Mouse (Mus musculus): ENCODE results near the gene Adamts17. TPM values are rescaled to one million over a fixed set of nuclear protein-coding genes. Genes with fewer than 3 reads are reported as not detected.

The Adamts17 gene
- polyA plus RNA-seq, 1 experiment from 2014 or later, result 12.9 TPM

GRCm38 (mm10) chr7:67097096-67097495, 257.6 kb downstream of the Adamts17 start:
- no peak for ATAC-seq (ENCODE audit: insufficient number of reproducible peaks, insufficient read depth, low FRiP score, low TSS enrichment, low read depth)
- Histone ChIP-seq H3K9ac (replicated peaks) (no peak overlapping the region), H3K4me3 (replicated peaks) (no peak overlapping the region), H3K9me3 (no peaks in the 10 kb centered on the region), H3K4me1 (replicated peaks) (peaks cover 23% of the 10 kb centered on the region), H3K27ac (no peak overlapping the region), H3K27me3 (no peaks in the 10 kb centered on the region), H3K4me2 (no peak overlapping the region), H3K36me3 (no peaks in the 10 kb centered on the region)
- WGBS, result 89% methylated on average over 2 of the region's 2 CpGs

- WGBS, result 49% methylated on average over 3 of the region's 3 CpGs
Measured at GRCm38 (mm10) chr7:67101418-67101973, 262.0 kb downstream of the Adamts17 start.

GRCm38 (mm10) chr7:67110551-67111159, 271.1 kb downstream of the Adamts17 start:
- no peaks in the 10 kb centered on the region for H3K9me3 ChIP-seq
- no peaks in the 10 kb centered on the region for H3K27me3 ChIP-seq
- H3K36me3 ChIP-seq, result peaks cover 8% of the 10 kb centered on the region; the same call in 1 of the 2 replicates
- ATAC-seq (ENCODE audit: insufficient number of reproducible peaks, insufficient read depth, low FRiP score, low TSS enrichment, low read depth), result no peak
- H3K27ac ChIP-seq, result no peak overlapping the region; the same call in 1 of the 2 replicates
- no peak overlapping the region for H3K4me2 ChIP-seq
- H3K4me1 ChIP-seq (replicated peaks), result peaks cover 38% of the 10 kb centered on the region
- H3K4me3 ChIP-seq (replicated peaks), result no peak overlapping the region
- H3K9ac ChIP-seq (replicated peaks), result no peak overlapping the region
- WGBS, result 47% methylated on average over 12 of the region's 12 CpGs

More at GRCm38 (mm10) chr7:67101418-67101973, 262.0 kb downstream of the Adamts17 start:
- Histone ChIP-seq H3K36me3 (peaks cover 4% of the 10 kb centered on the region; the same call in 1 of the 2 replicates), H3K27ac (peak overlapping the region; percentile 69), H3K4me2 (no peak overlapping the region), H3K27me3 (no peaks in the 10 kb centered on the region), H3K9ac (replicated peaks) (no peak overlapping the region), H3K4me3 (replicated peaks) (no peak overlapping the region), H3K4me1 (replicated peaks) (peaks cover 27% of the 10 kb centered on the region), H3K9me3 (no peaks in the 10 kb centered on the region)
- ATAC-seq (ENCODE audit: insufficient number of reproducible peaks, insufficient read depth, low FRiP score, low TSS enrichment, low read depth), result 0 out of 2 replicates have a peak, but pooled peaks have one; percentile 37

DNA sequence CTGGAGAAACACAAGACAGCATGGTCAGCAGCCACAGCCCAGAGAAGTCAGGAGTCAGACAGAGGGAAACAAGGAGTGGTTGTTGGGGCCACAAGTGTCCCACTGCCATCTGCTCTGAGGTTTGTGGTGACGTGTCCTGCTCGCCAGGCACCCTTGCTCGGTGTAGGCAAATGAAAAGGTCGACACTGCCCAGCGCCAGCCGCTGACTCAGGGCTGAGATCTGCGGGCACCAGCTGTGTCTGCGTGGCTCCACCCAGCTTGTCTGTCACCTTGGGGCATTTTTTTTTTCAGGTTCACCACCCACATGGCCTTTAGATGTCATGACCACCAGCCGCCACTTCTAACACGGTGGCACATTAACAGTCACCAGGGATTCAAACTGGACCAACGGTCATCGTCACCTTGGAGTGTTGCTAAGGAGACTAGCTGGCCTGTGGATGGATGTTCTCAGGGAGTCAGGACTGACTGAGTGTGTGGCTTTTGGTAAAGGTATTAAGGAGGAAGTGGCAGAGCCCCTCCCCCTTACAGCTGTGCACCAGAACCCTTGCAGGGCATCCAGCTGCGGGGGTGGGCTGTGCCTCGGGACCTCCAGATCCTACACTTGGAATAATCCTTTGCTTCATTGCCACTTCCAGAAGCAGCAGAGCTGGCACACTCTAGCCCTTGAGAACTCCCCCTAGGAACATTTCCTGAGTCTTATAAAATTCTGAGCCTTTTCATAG, 273.1 kb downstream of the Adamts17 start:
- WGBS, result 24% methylated on average over 14 of the region's 14 CpGs
- Histone ChIP-seq H3K4me1 (replicated peaks) (peaks cover 38% of the 10 kb centered on the region), H3K4me3 (replicated peaks) (no peak overlapping the region), H3K4me2 (peak overlapping the region; percentile 17; the same call in 1 of the 2 replicates), H3K9me3 (no peaks in the 10 kb centered on the region), H3K27ac (peak overlapping the region; percentile 77), H3K36me3 (peaks cover 4% of the 10 kb centered on the region; the same call in 1 of the 2 replicates), H3K27me3 (no peaks in the 10 kb centered on the region), H3K9ac (replicated peaks) (no peak overlapping the region)
- ATAC-seq (ENCODE audit: insufficient number of reproducible peaks, insufficient read depth, low FRiP score, low TSS enrichment, low read depth), result peak; percentile 61; the same call in 1 of the 2 replicates

DNA sequence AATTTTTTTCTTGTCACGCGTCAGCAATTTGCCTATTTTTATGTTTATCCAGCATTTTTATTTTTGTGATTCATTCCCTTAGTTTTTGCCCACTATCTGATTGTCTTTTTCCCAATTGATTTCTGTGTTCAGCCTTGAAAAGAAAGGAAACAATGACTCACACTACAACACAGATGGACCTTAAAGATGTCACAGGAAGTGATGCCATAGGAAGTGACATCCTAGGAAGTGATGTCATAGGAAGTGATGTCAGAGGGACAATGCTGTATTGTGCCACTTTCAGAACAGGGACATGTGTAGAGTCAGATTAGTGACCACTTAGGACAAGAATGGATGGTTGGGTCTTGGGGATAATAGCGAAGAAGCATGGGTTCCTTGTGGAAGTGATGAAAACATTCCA, 274.5 kb downstream of the Adamts17 start:
- peaks cover 38% of the 10 kb centered on the region for H3K4me1 ChIP-seq (replicated peaks)
- no peaks in the 10 kb centered on the region for H3K36me3 ChIP-seq
- H3K27ac ChIP-seq, result peak overlapping the region; percentile 59; the same call in 1 of the 2 replicates

GRCm38 (mm10) chr7:67115056-67115455, 275.5 kb downstream of the Adamts17 start:
- Histone ChIP-seq H3K36me3 (no peaks in the 10 kb centered on the region), H3K9me3 (no peaks in the 10 kb centered on the region), H3K4me2 (no peak overlapping the region), H3K27me3 (no peaks in the 10 kb centered on the region), H3K4me3 (replicated peaks) (no peak overlapping the region), H3K9ac (replicated peaks) (no peak overlapping the region), H3K4me1 (replicated peaks) (peaks cover 36% of the 10 kb centered on the region), H3K27ac (peak overlapping the region; percentile 59)
- no peak for ATAC-seq (ENCODE audit: insufficient number of reproducible peaks, insufficient read depth, low FRiP score, low TSS enrichment, low read depth)
- 62% methylated on average over 3 of the region's 3 CpGs for WGBS

More for the DNA sequence above, 274.5 kb downstream of the Adamts17 start:
- no peaks in the 10 kb centered on the region for H3K27me3 ChIP-seq
- no peak overlapping the region for H3K4me2 ChIP-seq
- no peak overlapping the region for H3K4me3 ChIP-seq (replicated peaks)
- H3K9me3 ChIP-seq, result no peaks in the 10 kb centered on the region
- H3K9ac ChIP-seq (replicated peaks), result no peak overlapping the region
- 95% methylated on average over 3 of the region's 3 CpGs for WGBS
- ATAC-seq (ENCODE audit: insufficient number of reproducible peaks, insufficient read depth, low FRiP score, low TSS enrichment, low read depth), result no peak

DNA sequence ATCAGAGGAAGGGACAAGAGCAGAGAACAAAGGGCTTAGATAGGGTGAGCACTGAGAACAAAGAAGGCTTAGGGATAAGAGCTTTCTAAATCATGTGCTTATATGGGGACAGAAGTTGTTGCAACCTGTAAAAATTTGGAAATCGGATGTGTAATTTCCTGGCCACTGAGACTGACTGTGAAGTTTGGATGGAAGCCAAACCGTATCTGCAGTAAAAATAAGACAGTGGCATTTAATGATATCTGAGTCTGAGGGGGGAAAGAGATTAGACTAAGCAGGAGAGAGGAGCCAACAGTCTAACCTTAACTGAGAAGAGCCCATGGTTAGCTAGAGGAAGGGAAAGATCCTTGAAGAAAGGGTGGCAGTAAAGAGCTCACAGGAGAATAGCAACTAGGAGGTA, 295.6 kb downstream of the Adamts17 start:
- no peaks in the 10 kb centered on the region for H3K36me3 ChIP-seq
- ATAC-seq (ENCODE audit: insufficient number of reproducible peaks, insufficient read depth, low FRiP score, low TSS enrichment, low read depth), result no peak
- no peak overlapping the region for H3K4me2 ChIP-seq
- H3K9ac ChIP-seq (replicated peaks), result no peak overlapping the region
- no peak overlapping the region for H3K27ac ChIP-seq
- WGBS, result 63% methylated on average over 2 of the region's 2 CpGs
- H3K4me1 ChIP-seq (replicated peaks), result peaks cover 8% of the 10 kb centered on the region; the same call in 1 of the 2 replicates
- no peaks in the 10 kb centered on the region for H3K27me3 ChIP-seq
- no peaks in the 10 kb centered on the region for H3K9me3 ChIP-seq
- H3K4me3 ChIP-seq (replicated peaks), result no peak overlapping the region

GRCm38 (mm10) chr7:67142347-67143015, 302.9 kb downstream of the Adamts17 start:
- H3K4me3 ChIP-seq (replicated peaks), result no peak overlapping the region
- H3K4me1 ChIP-seq (replicated peaks), result peaks cover 58% of the 10 kb centered on the region
- 3% methylated on average over 11 of the region's 11 CpGs for WGBS
- H3K9me3 ChIP-seq, result no peaks in the 10 kb centered on the region
- H3K4me2 ChIP-seq, result peak overlapping the region; percentile 21
- no peak for ATAC-seq (ENCODE audit: insufficient number of reproducible peaks, insufficient read depth, low FRiP score, low TSS enrichment, low read depth)
- peak overlapping the region; percentile 62 for H3K27ac ChIP-seq
- H3K27me3 ChIP-seq, result no peaks in the 10 kb centered on the region
- H3K36me3 ChIP-seq, result no peaks in the 10 kb centered on the region
- H3K9ac ChIP-seq (replicated peaks), result 0 out of 2 replicates have a peak overlapping the region, but pooled peaks have one; percentile 2

- peaks cover 69% of the 10 kb centered on the region for H3K4me1 ChIP-seq (replicated peaks)
- 39% methylated on average over 7 of the region's 7 CpGs for WGBS
- no peak overlapping the region for H3K4me3 ChIP-seq (replicated peaks)
Measured at GRCm38 (mm10) chr7:67145748-67146147, 306.2 kb downstream of the Adamts17 start.

GRCm38 (mm10) chr7:67146151-67146550, 306.6 kb downstream of the Adamts17 start:
- H3K27ac ChIP-seq, result peak overlapping the region; percentile 93
- no peaks in the 10 kb centered on the region for H3K9me3 ChIP-seq
- H3K4me1 ChIP-seq (replicated peaks), result peaks cover 66% of the 10 kb centered on the region
- H3K4me3 ChIP-seq (replicated peaks), result no peak overlapping the region
- no peaks in the 10 kb centered on the region for H3K27me3 ChIP-seq
- peak; percentile 76 for ATAC-seq (ENCODE audit: insufficient number of reproducible peaks, insufficient read depth, low FRiP score, low TSS enrichment, low read depth)
- peak overlapping the region; percentile 23; the same call in 1 of the 2 replicates for H3K9ac ChIP-seq (replicated peaks)
- WGBS, result 19% methylated on average over 6 of the region's 6 CpGs
- H3K4me2 ChIP-seq, result peak overlapping the region; percentile 21
- H3K36me3 ChIP-seq, result peaks cover 6% of the 10 kb centered on the region

More at GRCm38 (mm10) chr7:67145748-67146147, 306.2 kb downstream of the Adamts17 start:
- H3K27me3 ChIP-seq, result no peaks in the 10 kb centered on the region
- peak; percentile 20; the same call in 1 of the 2 replicates for ATAC-seq (ENCODE audit: insufficient number of reproducible peaks, insufficient read depth, low FRiP score, low TSS enrichment, low read depth)
- peaks cover 4% of the 10 kb centered on the region; the same call in 1 of the 2 replicates for H3K36me3 ChIP-seq
- H3K4me2 ChIP-seq, result peak overlapping the region; percentile 21
- no peaks in the 10 kb centered on the region for H3K9me3 ChIP-seq
- peak overlapping the region; percentile 23; the same call in 1 of the 2 replicates for H3K9ac ChIP-seq (replicated peaks)
- peak overlapping the region; percentile 93 for H3K27ac ChIP-seq

All from limb, embryonic 12.5 days (tissue).